Mouse (Mus musculus) inflammation-experienced regulatory T-cells, adult 16 weeks (primary cell): Measurements from ENCODE around the gene Usp26. TPM values are rescaled to one million over a fixed set of nuclear protein-coding genes. Genes with fewer than 3 reads are reported as not detected.

Experiments
- polyA plus RNA-seq: library from polyadenylated mRNA; unstranded; fragments of 100-300 nt; shearing (Covaris generic); gene quantifications from one replicate; pipeline ENCODE4 v1.2.1, GENCODE M21; 2017

Usp26 gene
- not detected for polyA plus RNA-seq

GRCm38 (mm10) chrX:51801133-51801532, at the start of gene Usp26:
TSS of gene Usp26 (minus strand) at chrX:51801233.

Other genes starting within 250 kb of the Usp26 start
- 0.23 TPM for gene Hs6st2, start 119.4 kb downstream of the Usp26 start, polyA plus RNA-seq
- not detected for gene 1700080O16Rik, start 171.5 kb upstream of the Usp26 start, polyA plus RNA-seq